Mouse (Mus musculus): ENCODE data around the gene Usp21. TPM values are rescaled to one million over a fixed set of nuclear protein-coding genes. Genes with fewer than 3 reads are reported as not detected.

Gene Usp21
- polyA plus RNA-seq, 2 experiments: 17.4 to 18.0 TPM

DNA sequence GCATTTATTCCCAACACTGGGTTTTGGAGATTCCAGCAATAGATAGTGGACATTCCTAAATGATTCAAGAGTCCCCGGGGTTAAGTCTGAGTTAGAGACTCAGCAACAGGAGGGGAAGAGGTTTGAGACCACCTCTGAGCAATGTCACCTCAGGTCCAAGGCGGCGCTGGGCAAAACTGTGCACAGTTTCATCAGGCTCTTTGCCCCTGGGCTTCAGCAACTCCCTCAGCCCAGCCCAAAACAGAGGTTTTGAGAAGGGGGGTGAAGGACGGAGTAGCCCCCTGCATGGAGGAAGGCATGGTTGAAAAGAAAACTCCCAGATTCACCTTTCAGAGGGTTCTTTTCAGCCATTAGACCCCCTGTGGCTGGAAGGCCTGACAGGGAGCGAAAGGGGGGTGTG is 8.1 kb downstream of the Usp21 start:
- 42% methylated on average over 5 of the region's 5 CpGs for WGBS (ENCODE audit: insufficient replicate concordance)
- Histone ChIP-seq H3K27ac (peak overlapping the region; percentile 96), H3K27me3 (ENCODE audit: control insufficient read depth, insufficient read depth, low read length) (no peaks in the 10 kb centered on the region), H3K4me3 (ENCODE audit: insufficient read depth in 1 of 2, low read depth in 2 of 2, low read length in 2 of 2) (peak overlapping the region; percentile 66 to 93), H3K9ac (replicated peaks) (peak overlapping the region; percentile 100), H3K9me3 (ENCODE audit: control insufficient read depth, low read length) (no peaks in the 10 kb centered on the region), H3K4me2 (ENCODE audit: low read depth) (peak overlapping the region; percentile 95), H3K36me3 (replicated peaks; ENCODE audit: control insufficient read depth, insufficient read depth, low read depth) (peaks cover 68% of the 10 kb centered on the region), H3K4me1 (replicated peaks; ENCODE audit: control insufficient read depth in 2 of 2, insufficient read depth in 2 of 2, low read length in 1 of 2) (peaks cover 8 to 13% of the 10 kb centered on the region in 2 experiments; a peak in 3 of 4 replicates)
- ATAC-seq (ENCODE audit: insufficient read depth) (no peak), DNase-seq (ENCODE audit: low read depth in 3 of 3, low spot score in 3 of 3) (no peak)
- TF ChIP-seq EP300 (IDR thresholded peaks at IDR 0.05; ENCODE audit: low read depth): no peak
- TF ChIP-seq CTCF (IDR thresholded peaks at IDR 0.05; ENCODE audit: low read depth): no peak

DNA sequence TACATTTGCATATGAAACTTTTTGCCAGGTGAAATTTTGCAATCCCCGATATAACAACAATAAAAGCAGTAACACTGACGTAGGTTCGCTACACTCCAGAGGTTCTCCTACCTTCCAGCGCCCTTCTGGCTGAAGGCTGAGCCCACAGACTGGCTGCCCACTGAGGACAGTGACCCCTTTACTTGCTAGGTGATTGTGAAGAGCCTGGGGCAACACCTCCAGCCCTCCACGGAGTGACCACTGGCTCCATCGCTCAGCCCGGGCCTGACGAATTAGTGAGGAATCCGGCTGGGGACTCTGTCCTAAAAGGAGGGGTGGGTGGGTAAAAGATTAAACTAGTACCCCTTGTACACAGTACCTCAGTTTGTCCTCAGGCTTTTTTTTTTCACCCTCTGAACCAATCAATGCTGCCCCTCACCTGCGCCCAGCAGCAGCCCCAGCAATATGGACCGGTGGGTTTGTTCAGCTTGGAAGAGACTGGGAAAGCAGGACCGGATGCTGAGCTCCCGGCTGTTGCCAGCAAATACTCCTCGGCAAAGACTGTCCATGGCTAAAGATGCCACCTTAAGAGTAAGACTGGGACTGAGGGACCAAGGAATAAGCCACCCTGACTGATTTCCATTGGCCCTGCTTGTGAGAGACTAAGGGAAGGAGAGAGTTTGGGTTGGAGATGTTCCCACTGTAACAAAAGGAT is 8.6 kb downstream of the Usp21 start:
- ATAC-seq (ENCODE audit: insufficient read depth) (no peak), DNase-seq (ENCODE audit: low read depth in 3 of 3, low spot score in 3 of 3) (no peak)
- peak overlapping the region; percentile 100 for H3K9ac ChIP-seq (replicated peaks)
- peak overlapping the region; percentile 95 for H3K4me2 ChIP-seq (ENCODE audit: low read depth)
- 87% methylated on average over 14 of the region's 14 CpGs for WGBS (ENCODE audit: insufficient replicate concordance)
- no peaks in the 10 kb centered on the region for H3K9me3 ChIP-seq (ENCODE audit: control insufficient read depth, low read length)
- TF ChIP-seq EP300 (IDR thresholded peaks at IDR 0.05; ENCODE audit: low read depth) (no peak), CTCF (IDR thresholded peaks at IDR 0.05; ENCODE audit: low read depth) (no peak)
- H3K27me3 ChIP-seq (ENCODE audit: control insufficient read depth, insufficient read depth, low read length): no peaks in the 10 kb centered on the region
- H3K4me1 ChIP-seq (replicated peaks; ENCODE audit: control insufficient read depth in 2 of 2, insufficient read depth in 2 of 2, low read length in 1 of 2): peaks cover 8 to 13% of the 10 kb centered on the region in 2 experiments; a peak in 3 of 4 replicates
- peaks cover 70% of the 10 kb centered on the region for H3K36me3 ChIP-seq (replicated peaks; ENCODE audit: control insufficient read depth, insufficient read depth, low read depth)
- H3K27ac ChIP-seq: peak overlapping the region; percentile 96
- peak overlapping the region; percentile 66 to 93 for H3K4me3 ChIP-seq (ENCODE audit: insufficient read depth in 1 of 2, low read depth in 2 of 2, low read length in 2 of 2)

DNA sequence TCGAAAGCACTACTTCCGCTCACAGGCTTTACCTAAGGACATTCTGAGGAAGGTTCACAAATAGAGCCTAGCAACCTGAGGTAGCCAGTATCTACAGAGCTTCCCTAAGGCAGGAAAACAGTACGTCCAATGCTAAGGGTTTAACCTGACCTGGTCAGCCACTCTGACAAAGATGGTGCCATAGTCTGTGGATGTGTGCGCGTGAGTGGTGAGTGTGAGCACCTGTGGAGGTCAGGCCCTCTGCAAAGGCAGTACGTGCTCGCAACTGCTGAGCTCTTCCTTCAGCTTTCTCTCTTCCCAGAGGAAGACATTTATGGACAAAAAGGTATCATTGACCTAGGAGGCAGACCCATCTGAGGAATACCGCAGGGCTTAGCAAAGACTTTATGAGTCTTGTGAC is 9.4 kb downstream of the Usp21 start:
- no peak for TF ChIP-seq EP300 (IDR thresholded peaks at IDR 0.05; ENCODE audit: low read depth)
- no peak for TF ChIP-seq CTCF (IDR thresholded peaks at IDR 0.05; ENCODE audit: low read depth)
- H3K9ac ChIP-seq (replicated peaks): peak overlapping the region; percentile 100
- peak overlapping the region; percentile 10; the same call in 1 of the 2 replicates for H3K27ac ChIP-seq
- H3K4me1 ChIP-seq (replicated peaks; ENCODE audit: control insufficient read depth in 2 of 2, insufficient read depth in 2 of 2, low read length in 1 of 2): peaks cover 8 to 13% of the 10 kb centered on the region in 2 experiments; a peak in 3 of 4 replicates
- DNase-seq (ENCODE audit: low read depth in 3 of 3, low spot score in 3 of 3) (no peak), ATAC-seq (ENCODE audit: insufficient read depth) (no peak)
- peaks cover 72% of the 10 kb centered on the region for H3K36me3 ChIP-seq (replicated peaks; ENCODE audit: control insufficient read depth, insufficient read depth, low read depth)
- H3K4me3 ChIP-seq (ENCODE audit: insufficient read depth in 1 of 2, low read depth in 2 of 2, low read length in 2 of 2): peak overlapping the region; percentile 66 to 93
- H3K27me3 ChIP-seq (ENCODE audit: control insufficient read depth, insufficient read depth, low read length): no peaks in the 10 kb centered on the region
- WGBS (ENCODE audit: insufficient replicate concordance): 95% methylated on average over 8 of the region's 8 CpGs
- no peaks in the 10 kb centered on the region for H3K9me3 ChIP-seq (ENCODE audit: control insufficient read depth, low read length)
- H3K4me2 ChIP-seq (ENCODE audit: low read depth): peak overlapping the region; percentile 95

DNA sequence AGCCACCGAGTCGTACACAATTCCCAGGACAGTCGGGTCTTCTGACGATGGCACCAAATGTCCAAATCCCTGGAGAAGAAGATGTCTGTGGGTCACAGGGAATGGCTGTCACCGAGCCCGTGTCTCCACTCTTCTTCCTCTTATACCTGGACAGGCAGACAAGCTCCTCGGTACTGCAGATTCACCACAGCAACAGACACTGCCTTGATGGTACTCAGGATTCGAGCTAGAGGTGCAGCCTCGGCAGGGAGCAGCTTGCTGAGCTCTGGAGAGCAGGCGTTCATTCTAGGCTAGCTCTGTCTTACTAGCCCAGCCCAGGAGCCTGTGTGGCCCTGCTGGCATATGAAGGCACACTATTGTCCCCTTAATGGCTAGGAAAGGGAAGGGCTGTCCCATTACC is 10.1 kb downstream of the Usp21 start:
- Histone ChIP-seq H3K9ac (replicated peaks) (peak overlapping the region; percentile 34), H3K4me1 (replicated peaks; ENCODE audit: control insufficient read depth in 2 of 2, insufficient read depth in 2 of 2, low read length in 1 of 2) (peaks cover 8 to 11% of the 10 kb centered on the region in 2 experiments; a peak in 3 of 4 replicates), H3K4me3 (ENCODE audit: insufficient read depth in 1 of 2, low read depth in 2 of 2, low read length in 2 of 2) (peak overlapping the region; percentile 66 to 93; a peak in 3 of 4 replicates), H3K27me3 (ENCODE audit: control insufficient read depth, insufficient read depth, low read length) (no peaks in the 10 kb centered on the region), H3K27ac (peak overlapping the region; percentile 10; the same call in 1 of the 2 replicates), H3K4me2 (ENCODE audit: low read depth) (peak overlapping the region; percentile 95), H3K36me3 (replicated peaks; ENCODE audit: control insufficient read depth, insufficient read depth, low read depth) (peaks cover 70% of the 10 kb centered on the region), H3K9me3 (ENCODE audit: control insufficient read depth, low read length) (no peaks in the 10 kb centered on the region)
- TF ChIP-seq EP300 (IDR thresholded peaks at IDR 0.05; ENCODE audit: low read depth) (no peak), CTCF (IDR thresholded peaks at IDR 0.05; ENCODE audit: low read depth) (no peak)
- WGBS (ENCODE audit: insufficient replicate concordance): 87% methylated on average over 10 of the region's 10 CpGs
- no peak for DNase-seq (ENCODE audit: low read depth in 3 of 3, low spot score in 3 of 3)
- no peak for ATAC-seq (ENCODE audit: insufficient read depth)

DNA sequence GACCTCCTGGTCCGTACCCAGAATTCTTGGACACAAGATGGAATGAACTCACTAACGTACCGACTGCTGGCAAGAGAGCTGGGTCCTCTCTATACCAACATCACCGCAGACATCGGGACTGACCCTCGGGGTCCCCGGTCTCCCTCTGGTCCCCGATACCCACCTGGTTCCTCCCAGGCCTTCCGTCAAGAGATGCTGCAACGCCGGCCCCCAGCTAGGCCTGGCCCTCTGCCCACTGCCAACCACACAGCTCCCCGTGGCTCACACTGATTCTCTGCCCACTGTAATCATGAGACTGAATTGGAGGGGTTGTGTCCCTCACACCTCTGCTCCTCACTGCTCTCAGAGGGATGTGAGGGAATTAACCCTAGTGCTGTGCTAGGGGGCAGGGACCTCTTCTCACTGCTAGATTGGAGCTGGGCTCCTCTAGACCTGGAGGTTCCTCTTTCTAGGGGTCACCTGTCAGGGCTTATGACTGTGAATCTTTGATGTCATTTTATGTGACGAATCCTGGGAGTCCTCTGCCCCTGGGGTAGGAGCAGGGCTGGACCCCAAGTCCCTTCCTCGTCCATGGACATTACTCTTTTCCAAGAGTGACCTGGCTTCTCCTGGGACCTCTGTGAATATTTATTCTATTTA is 11.6 kb downstream of the Usp21 start:
- no peak for TF ChIP-seq EP300 (IDR thresholded peaks at IDR 0.05; ENCODE audit: low read depth)
- no peak; the same call in 1 of the 2 replicates for TF ChIP-seq CTCF (IDR thresholded peaks at IDR 0.05; ENCODE audit: low read depth)
- Histone ChIP-seq H3K4me1 (replicated peaks; ENCODE audit: control insufficient read depth in 2 of 2, insufficient read depth in 2 of 2, low read length in 1 of 2) (peaks cover 11 to 15% of the 10 kb centered on the region in 2 experiments), H3K9ac (replicated peaks) (no peak overlapping the region), H3K27me3 (ENCODE audit: control insufficient read depth, insufficient read depth, low read length) (no peaks in the 10 kb centered on the region), H3K4me3 (ENCODE audit: insufficient read depth in 1 of 2, low read depth in 2 of 2, low read length in 2 of 2) (no peak overlapping the region), H3K27ac (no peak overlapping the region), H3K36me3 (replicated peaks; ENCODE audit: control insufficient read depth, insufficient read depth, low read depth) (peaks cover 76% of the 10 kb centered on the region), H3K9me3 (ENCODE audit: control insufficient read depth, low read length) (no peaks in the 10 kb centered on the region), H3K4me2 (ENCODE audit: low read depth) (no peak overlapping the region)
- DNase-seq (ENCODE audit: low read depth in 3 of 3, low spot score in 3 of 3) (no peak), ATAC-seq (ENCODE audit: insufficient read depth) (no peak)
- WGBS (ENCODE audit: insufficient replicate concordance): 90% methylated on average over 14 of the region's 14 CpGs
